Mouse (Mus musculus): ENCODE measurements around the gene Knl1. TPM values are rescaled to one million over a fixed set of nuclear protein-coding genes. Genes with fewer than 3 reads are reported as not detected.
"Not testable (repeated sequence)": the region's sequence is repeated elsewhere in the genome, so short reads cannot be mapped to it uniquely, and the experiment has no call there.

The Knl1 gene
- total RNA-seq (2021), result 1 to 10 TPM; 2.1 to 2.4 TPM
- long read RNA-seq, experiment 1, result 0 reads
- long read RNA-seq, experiment 2, result 0 reads

DNA sequence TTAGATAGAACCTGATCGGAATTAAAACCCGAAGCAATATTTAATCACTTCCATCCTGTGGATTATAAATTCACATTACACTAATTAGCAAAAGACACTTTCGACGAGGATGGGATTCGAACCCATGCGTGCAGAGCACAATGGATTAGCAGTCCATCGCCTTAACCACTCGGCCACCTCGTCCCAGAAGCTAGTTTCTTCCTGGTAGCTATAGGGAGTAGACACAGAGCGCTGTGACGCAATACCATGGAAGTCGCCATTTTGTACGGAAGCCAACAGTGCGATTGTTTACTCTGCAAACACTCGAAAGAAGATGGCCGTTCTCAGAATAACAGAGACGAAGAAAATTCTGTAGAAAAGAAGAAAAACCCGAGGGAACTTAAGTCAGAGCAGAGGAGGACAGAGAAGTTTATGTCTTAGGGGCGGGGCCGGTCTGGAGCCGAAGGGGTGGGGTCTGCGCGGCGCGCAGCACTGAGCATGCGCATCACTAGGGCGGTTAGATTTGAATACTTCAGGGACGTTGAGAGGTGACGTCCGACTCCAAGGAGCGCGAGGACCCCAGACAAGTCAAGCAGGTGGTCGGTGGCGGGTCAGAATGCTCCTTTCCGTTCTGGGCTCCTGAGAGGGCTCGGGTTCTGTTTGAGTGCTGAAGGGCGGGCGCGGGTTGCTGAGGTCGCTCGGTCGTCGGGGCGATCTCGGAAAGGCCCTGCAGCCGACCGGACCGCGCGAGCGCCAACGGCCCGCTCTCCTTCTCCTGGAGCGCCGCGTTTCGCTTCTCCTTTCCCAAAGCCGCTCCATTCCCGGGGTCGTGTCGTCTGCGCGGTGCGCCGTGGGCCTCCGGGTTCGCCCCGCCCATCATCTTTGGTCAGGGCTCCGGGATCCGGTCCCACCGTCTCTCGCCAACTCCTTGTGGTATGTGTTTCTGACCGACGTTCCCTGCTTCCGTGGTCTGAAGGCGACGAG, at the start of gene Knl1:
Knl1 (plus strand) TSS at position 471 of the 963 bp plus-strand sequence.
- DNase-seq, result peak; percentile 88 to 91

- no peak for DNase-seq
Measured at GRCm38 (mm10) chr2:118998115-118998866, 48.6 kb upstream of the Knl1 start.

DNA sequence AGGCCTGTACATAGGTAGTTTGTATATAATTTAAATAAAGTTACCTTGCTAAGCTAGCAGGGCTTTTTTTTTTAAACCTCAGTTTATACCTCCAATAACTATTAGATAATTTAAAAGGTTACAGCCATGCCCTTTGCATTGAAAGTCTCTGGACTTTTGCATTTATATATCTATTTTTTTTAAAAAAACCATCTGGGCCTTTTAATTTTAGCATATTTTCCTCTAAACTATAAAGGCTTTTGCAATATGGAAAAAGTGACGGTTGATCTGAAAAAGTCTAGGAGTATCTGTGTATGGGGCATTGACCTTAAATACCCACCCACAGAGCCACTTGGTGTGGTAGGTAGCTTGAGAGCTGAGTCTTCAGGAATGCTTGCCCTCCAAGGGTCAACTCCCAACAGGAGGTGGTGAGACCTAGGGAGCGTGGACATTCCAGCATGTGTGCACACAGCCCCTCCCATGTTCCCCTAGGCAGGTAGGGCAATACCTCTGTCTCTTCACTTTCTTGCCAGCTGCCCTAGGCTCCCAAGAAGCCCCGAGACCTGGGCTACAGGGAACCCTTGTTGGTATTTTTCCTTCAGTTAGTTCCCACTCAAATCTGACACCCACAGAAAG, 47.8 kb upstream of the Knl1 start:
- no peak for DNase-seq

- DNase-seq, result no peak
Measured at GRCm38 (mm10) chr2:119006886-119007285, 40.0 kb upstream of the Knl1 start.

DNA sequence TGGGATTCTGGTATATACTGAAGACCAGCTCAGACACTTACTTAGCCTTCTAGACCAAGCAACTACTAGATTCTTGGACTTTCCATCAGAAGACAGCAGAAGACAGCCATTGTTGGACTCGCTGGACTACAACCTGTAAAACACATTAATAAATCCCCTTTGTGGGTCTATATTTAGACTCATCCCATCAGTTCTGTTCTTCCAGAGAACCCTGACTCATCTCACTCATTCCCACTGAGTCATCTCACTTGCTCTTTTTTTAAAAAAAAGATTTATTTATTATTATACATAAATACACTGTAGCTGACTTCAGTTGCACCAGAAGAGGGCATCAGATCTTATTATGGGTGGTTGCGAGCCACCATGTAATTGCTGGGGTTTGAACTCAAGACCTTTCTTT, 37.5 kb upstream of the Knl1 start:
- no peak for DNase-seq

DNA sequence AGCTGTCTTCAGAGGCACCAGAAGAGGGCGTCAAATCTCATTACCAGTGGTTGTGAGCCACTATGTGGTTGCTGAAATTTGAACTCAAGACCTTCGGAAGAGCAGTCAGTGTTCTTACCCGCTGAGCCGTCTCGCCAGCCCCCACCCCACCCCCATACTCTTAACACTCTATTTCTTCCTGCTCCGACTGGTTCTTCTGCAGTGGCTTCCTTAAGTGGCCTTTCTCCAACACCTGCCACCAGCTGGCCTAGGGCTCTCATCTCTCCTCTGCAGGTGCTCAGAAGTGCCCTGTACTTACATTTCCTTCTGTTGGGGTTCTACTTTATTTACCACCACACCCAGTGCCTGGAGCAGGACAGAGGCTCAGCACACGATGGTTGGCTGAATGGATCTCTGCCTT, 31.9 kb upstream of the Knl1 start:
- DNase-seq, result no peak

- peak; percentile 44 to 49 for DNase-seq
Measured at GRCm38 (mm10) chr2:119015604-119016180, 31.2 kb upstream of the Knl1 start.

- DNase-seq, result not testable (repeated sequence)
Measured at GRCm38 (mm10) chr2:119016312-119016711, 30.6 kb upstream of the Knl1 start.

- DNase-seq, result no peak
Measured at GRCm38 (mm10) chr2:119017647-119018046, 29.3 kb upstream of the Knl1 start.

DNA sequence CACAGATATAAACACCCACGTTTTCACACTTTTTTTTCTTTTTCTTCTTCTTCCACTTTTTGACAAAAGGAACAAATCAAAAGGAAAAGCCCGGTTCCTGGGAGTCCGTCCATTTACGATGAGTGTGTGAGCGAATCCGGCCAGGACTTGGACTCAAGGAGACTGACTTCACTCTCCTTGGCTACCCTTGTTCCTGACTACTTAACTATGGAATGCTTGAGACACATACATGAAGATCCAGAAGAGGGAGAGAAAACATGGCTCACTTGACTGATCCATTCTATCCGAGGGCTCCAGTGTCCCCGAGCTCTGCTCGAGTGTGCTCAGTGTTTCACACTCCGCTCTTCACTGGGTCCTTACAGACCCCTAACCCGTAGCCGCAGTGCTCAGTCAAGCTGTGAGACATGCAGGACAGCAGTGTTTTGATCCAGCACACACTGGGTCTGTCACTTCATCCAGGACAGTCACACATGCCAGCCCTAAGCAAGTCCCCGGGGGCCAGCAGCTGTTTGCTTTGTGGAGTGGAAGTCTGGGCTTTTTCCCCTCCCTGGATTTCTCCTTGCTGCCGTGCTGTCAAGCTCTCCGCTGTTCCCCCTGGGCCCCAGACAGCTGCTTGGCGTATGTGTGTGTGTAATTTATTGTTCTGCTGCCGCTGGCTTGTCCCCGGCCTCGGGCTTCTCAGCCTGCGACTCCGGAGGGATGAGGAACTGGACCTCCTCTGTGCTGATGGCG, 28.4 kb upstream of the Knl1 start:
- DNase-seq, result no peak

- DNase-seq, result no peak
Measured at GRCm38 (mm10) chr2:119019131-119019530, 27.8 kb upstream of the Knl1 start.

- no peak for DNase-seq
Measured at GRCm38 (mm10) chr2:119019538-119019937, 27.4 kb upstream of the Knl1 start.

- DNase-seq, result no peak
Measured at GRCm38 (mm10) chr2:119023154-119023660, 23.7 kb upstream of the Knl1 start.

- DNase-seq, result no peak
Measured at GRCm38 (mm10) chr2:119024536-119025238, 22.2 kb upstream of the Knl1 start.

DNA sequence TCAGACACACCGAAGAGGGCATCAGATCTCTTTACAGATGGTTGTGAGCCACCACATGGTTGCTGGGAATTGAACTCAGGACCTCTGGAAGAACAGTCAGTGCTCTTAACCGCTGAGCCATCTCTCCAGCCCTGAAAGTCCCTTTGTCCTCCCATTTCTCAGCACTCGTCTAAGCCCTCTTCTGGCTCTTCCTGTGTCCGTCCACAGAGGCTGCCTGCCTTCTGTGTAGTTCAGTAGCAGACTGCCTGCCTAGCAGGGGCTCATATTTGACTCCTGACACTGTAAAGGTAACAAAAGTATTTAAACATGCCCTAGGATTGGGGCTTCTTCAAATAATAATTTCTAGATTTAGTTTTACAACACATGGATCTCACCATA, 21.7 kb upstream of the Knl1 start:
- no peak for DNase-seq

DNA sequence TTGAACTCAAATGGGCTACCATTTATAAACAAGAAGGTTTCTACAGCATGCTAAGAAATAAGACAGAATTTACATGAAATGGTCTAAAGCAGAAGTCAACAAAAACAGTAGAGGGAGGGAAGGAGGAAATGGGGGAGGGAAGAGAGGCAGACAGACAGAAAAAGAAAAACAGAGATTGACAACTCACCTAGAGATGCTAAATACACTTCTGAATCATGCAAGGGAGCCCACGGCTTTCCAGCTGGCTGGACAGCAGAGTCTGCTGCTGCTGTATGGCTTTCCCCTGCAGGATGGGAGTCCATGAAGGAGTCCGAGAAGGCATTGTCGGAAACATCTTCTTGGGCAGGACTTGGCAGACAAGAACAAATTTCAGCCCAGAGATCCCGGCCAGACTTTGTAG, 20.0 kb upstream of the Knl1 start:
- DNase-seq, result no peak

DNA sequence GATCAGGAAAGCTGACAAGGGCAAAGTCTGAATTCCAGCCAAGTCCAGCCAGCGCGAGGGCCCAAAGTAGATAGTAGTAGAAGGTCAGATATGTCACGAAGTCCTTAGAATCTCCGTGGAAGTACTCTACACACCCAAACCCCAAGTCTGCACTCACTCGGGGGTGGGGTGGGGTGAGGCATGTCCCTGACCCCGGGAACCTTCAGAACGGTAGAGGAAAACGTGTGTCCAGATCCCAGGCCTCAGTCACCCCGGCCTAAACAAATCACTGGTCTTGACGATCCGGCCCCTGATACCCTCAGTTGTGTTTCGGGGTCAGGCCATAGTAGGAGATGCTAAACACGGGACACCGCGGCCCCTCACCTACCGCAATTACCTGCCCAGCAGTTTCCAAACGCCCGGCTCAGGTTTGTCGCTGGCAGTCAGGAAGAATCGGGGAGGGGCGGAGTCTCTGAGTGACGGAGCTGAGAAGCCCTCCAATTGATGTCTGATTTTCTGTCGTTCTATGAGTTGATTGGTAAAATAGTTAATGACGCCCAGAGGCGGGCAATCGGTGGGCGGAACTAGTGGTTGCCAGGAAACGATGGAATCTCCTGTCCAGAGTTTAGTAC, 17.9 kb upstream of the Knl1 start, which contains the start of gene Ccdc32:
Ccdc32 (minus strand) TSS at position 453 of the 611 bp plus-strand sequence.
- peak; percentile 91 to 93 for DNase-seq

DNA sequence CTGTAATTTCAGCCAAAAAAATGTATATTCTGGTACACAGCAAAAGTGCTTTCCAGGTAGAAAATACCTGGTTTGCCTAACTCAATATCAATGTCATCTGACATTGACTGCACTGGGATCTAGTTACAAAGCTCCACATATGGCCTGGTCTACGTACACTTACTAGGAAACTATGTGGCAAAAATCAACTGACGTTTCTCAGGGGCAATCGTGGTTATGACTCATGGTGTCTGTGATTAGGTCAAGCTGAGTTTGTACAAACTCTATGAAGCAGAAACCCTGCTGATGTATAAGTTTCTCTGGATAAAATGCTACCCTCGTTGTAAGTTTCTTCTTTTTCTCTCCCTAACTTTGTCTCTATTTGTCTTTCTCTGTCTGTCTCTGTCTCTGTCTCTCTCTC, 14.7 kb upstream of the Knl1 start:
- no peak for DNase-seq

DNA sequence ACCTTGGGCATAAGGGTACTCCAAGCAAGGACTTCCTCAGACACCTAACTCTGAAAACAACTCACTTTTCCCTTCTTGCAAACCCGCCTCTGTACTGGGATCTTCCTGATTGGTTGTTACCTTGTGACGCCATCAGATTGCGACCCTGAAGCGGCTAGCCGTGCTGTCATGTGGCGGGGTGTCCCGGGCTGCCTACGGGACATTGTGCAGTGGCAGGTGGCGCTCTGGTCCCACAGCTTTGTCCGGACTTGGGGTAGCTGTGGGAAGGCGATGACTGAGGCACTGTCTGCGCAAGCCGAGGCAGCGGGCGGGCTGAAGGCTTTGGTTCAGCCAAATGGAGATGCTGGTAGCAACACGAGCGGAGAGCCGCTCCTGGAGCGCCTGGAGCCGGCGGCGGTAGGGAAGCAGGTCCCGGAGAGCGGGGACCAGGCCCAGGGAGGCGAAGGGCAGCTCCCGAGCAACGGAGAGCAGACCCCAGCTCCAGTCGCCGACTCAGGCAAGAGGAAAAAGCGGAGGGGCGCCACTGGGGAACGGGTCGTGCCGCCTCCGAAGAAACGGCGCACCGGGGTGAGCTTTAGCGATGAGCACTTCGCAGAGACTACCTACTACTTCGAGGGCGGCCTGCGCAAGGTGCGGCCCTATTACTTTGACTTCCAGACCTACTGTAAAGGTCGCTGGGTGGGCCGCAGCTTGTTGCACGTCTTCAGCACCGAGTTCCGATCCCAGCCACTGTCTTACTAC, 12.1 kb upstream of the Knl1 start, which contains the start of gene Rpusd2:
Rpusd2 (plus strand) TSS at position 135 of the 741 bp plus-strand sequence.
- DNase-seq, result peak; percentile 94 to 95
